Mouse (Mus musculus): Measurements from ENCODE around the gene Dner. TPM values are rescaled to one million over a fixed set of nuclear protein-coding genes. Genes with fewer than 3 reads are reported as not detected.

The Dner gene
- total and polyA plus RNA-seq, 3 experiments = not detected

- H3K27ac ChIP-seq (ENCODE audit: control insufficient read depth, low read depth, low read length) = no peak overlapping the region
- TF ChIP-seq MAFK (IDR thresholded peaks at IDR 0.05; ENCODE audit: borderline replicate concordance, low read depth, low read length) (no peak), TCF12 (IDR thresholded peaks at IDR 0.05; ENCODE audit: low read depth, low read length) (no peak), ZMIZ1 (IDR thresholded peaks at IDR 0.05; ENCODE audit: low read depth, low read length) (no peak), MYC (IDR thresholded peaks at IDR 0.05; ENCODE audit: low read depth, low read length) (no peak), ETS1 (IDR thresholded peaks at IDR 0.05; ENCODE audit: low read depth, low read length) (no peak), MAZ (IDR thresholded peaks at IDR 0.05; ENCODE audit: low read depth, low read length) (no peak)
- no peaks in the 10 kb centered on the region for H3K79me2 ChIP-seq (ENCODE audit: control insufficient read depth, insufficient read depth, low read length, poor library complexity)
- H3K9me3 ChIP-seq (replicated peaks; ENCODE audit: insufficient read depth, low read length) = no peaks in the 10 kb centered on the region
- no peaks in the 10 kb centered on the region for H3K27me3 ChIP-seq (ENCODE audit: control insufficient read depth in 1 of 2, insufficient read depth in 2 of 2, low read length in 2 of 2)
- no peak for DNase-seq (ENCODE audit: low read depth, low spot score)
- H3K4me3 ChIP-seq (ENCODE audit: control insufficient read depth in 1 of 2, insufficient read depth in 1 of 2, low read depth in 2 of 2, low read length in 2 of 2) = no peak overlapping the region
- no peaks in the 10 kb centered on the region for H3K36me3 ChIP-seq (ENCODE audit: control insufficient read depth in 1 of 2, insufficient read depth in 2 of 2, low read length in 2 of 2)
- H3K4me1 ChIP-seq (ENCODE audit: control insufficient read depth in 1 of 2, insufficient read depth in 2 of 2, low read length in 2 of 2) = no peaks in the 10 kb centered on the region
- no peak overlapping the region for H3K9ac ChIP-seq (ENCODE audit: control insufficient read depth, low read depth, low read length, poor library complexity, severe bottlenecking)
Observed at GRCm38 (mm10) chr1:84488546-84488945, 207.5 kb downstream of the Dner start.

- H3K4me3 ChIP-seq (ENCODE audit: control insufficient read depth in 1 of 2, insufficient read depth in 1 of 2, low read depth in 2 of 2, low read length in 2 of 2) = no peak overlapping the region
- H3K27ac ChIP-seq (ENCODE audit: control insufficient read depth, low read depth, low read length) = no peak overlapping the region
- TF ChIP-seq UBTF (IDR thresholded peaks at IDR 0.05; ENCODE audit: borderline replicate concordance, insufficient read depth, low read depth, low read length) = no peak
- TF ChIP-seq SIN3A (IDR thresholded peaks at IDR 0.05; ENCODE audit: low read length) = no peak
- no peak for TF ChIP-seq ETS1 (IDR thresholded peaks at IDR 0.05; ENCODE audit: low read depth, low read length)
- no peak for TF ChIP-seq CHD2 (IDR thresholded peaks at IDR 0.05; ENCODE audit: low read length)
- no peak for TF ChIP-seq EP300 (IDR thresholded peaks at IDR 0.05; ENCODE audit: low read depth in 1 of 2, low read length in 2 of 2)
- TF ChIP-seq USF1 (IDR thresholded peaks at IDR 0.05; ENCODE audit: low read depth, low read length) = no peak
- TF ChIP-seq KAT2A (conservative IDR thresholded peaks at IDR 0.05; ENCODE audit: low read depth, low read length) = no peak
- no peak for TF ChIP-seq TBP (IDR thresholded peaks at IDR 0.05; ENCODE audit: low read depth, low read length)
- no peak for TF ChIP-seq HCFC1 (IDR thresholded peaks at IDR 0.05; ENCODE audit: low read depth, low read length)
- no peak for TF ChIP-seq JUND (IDR thresholded peaks at IDR 0.05; ENCODE audit: low read depth, low read length)
- no peak for TF ChIP-seq ZKSCAN1 (IDR thresholded peaks at IDR 0.05; ENCODE audit: low read depth, low read length)
- TF ChIP-seq MXI1 (IDR thresholded peaks at IDR 0.05; ENCODE audit: low read depth, low read length) = no peak
- TF ChIP-seq MAFK (IDR thresholded peaks at IDR 0.05; ENCODE audit: borderline replicate concordance, low read depth, low read length) = no peak
- TF ChIP-seq POLR2AphosphoS2 (IDR thresholded peaks at IDR 0.05; ENCODE audit: low read length) = no peak
- TF ChIP-seq ZNF384 (IDR thresholded peaks at IDR 0.05; ENCODE audit: low read depth, low read length) = no peak
- TF ChIP-seq MYB (IDR thresholded peaks at IDR 0.05; ENCODE audit: low read depth, low read length) = no peak
- TF ChIP-seq TCF12 (IDR thresholded peaks at IDR 0.05; ENCODE audit: low read depth, low read length) = no peak
- no peaks in the 10 kb centered on the region for H3K79me2 ChIP-seq (ENCODE audit: control insufficient read depth, insufficient read depth, low read length, poor library complexity)
- no peaks in the 10 kb centered on the region for H3K36me3 ChIP-seq (ENCODE audit: control insufficient read depth in 1 of 2, insufficient read depth in 2 of 2, low read length in 2 of 2)
- no peaks in the 10 kb centered on the region; a peak in 1 of 4 replicates for H3K27me3 ChIP-seq (ENCODE audit: control insufficient read depth in 1 of 2, insufficient read depth in 2 of 2, low read length in 2 of 2)
- DNase-seq (ENCODE audit: low read depth, low spot score) = no peak
- H3K9me3 ChIP-seq (replicated peaks; ENCODE audit: insufficient read depth, low read length) = no peaks in the 10 kb centered on the region
- no peak overlapping the region for H3K9ac ChIP-seq (ENCODE audit: control insufficient read depth, low read depth, low read length, poor library complexity, severe bottlenecking)
- no peaks in the 10 kb centered on the region for H3K4me1 ChIP-seq (ENCODE audit: control insufficient read depth in 1 of 2, insufficient read depth in 2 of 2, low read length in 2 of 2)
Observed at GRCm38 (mm10) chr1:84485066-84485465, 211.0 kb downstream of the Dner start.

All from MEL (cell line).